Mouse (Mus musculus) 3134 (cell line): Measurements from ENCODE around the gene Clstn1.

Experiments
- DNase-seq: peaks from one replicate; pipeline ENCODE4 v3.0.0-alpha.2; 2011; ENCODE audit warnings: low spot score; ENCODE audit not compliant: insufficient read length; ENCODE audit errors: extremely low read depth

The Clstn1 gene

DNA sequence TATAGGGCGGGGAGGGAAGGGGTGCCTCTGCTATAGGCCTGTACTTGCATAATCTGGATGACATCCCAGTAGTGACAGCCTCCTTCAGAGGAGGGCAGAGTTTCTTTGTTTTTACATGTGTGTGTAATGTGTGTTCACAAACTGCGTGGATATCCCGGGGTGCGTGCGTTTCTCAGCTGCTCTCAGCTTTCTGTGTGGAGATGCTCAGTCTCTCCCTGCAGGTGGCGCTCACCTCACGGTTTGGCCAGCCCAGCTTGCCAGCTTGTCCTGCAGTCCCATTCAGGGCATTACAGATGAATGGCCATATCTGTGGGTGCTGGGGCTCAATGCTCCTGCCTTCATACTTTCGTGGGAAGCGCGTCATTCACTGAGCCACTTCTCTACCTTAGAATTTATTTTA, 42.1 kb downstream of the Clstn1 start:
- no peak for DNase-seq

DNA sequence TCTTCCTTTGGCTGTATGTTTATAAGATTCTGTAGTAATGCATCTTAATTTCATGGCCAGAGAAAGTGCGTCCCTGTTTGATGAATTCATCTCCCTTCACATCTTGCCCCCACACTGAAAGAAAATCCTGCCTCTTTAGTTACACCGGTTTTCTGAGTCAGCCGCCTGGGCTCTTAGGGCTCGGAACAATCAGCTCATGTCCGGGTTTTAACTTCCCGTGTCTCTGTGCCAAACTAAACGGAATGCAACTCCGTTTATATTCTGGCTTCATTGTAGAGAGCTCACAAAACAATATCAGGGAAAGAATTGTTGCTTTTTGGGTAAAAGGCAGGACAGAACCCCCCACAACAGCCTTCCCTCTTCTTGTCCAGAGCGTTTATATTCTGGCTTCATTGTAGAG, 42.5 kb downstream of the Clstn1 start:
- DNase-seq: no peak

DNA sequence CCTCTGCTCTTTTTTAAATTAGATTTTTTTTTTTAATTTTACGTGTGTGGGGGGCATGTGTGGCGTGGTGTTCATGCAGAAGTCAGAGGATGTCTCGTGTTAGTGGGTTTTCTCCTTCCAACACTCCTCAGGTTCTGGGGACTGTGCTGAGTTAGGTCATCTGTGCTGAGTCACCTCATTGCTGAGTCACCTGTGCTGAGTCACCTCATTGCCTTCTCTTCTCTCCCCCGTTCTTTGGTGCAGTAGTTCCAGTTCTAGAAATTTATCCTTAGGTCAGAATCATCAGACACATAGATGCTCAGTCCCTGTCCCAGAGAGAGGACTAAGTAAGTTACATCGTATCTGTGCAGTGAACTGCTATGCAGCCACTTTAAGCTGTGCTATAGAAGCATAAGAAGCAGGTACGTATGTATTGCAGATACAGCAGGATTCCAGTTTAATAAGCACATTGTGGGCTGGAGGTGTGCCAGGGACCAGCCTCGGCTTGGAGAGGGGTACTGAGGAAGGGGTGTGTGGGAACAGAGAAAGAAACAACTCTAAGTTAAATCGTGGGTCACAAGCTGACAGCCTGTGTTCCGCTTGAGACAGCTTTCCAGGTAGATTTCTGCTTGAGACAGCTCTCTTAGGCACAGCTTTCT, 46.5 kb downstream of the Clstn1 start:
- DNase-seq: peak; percentile 50

DNA sequence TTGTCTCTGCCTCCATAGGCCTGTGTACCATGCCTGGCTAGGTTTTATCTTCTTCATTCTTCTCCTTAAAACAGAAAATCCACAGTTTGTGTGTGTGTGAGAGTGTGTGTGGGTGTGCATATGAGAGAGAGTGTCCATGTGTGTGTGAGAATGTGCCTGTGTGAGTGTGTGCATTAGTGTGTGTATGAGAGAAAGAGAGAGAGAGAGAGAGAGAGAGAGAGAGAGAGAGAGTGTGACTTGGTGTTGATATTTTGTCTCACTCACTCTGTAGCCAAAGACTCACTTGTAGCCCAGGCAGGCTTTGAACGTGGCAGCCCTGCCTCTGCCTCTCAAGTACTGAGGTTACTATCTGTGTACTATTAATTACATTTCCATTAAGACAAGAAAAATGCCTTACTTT, 47.9 kb downstream of the Clstn1 start:
- DNase-seq: no peak

DNA sequence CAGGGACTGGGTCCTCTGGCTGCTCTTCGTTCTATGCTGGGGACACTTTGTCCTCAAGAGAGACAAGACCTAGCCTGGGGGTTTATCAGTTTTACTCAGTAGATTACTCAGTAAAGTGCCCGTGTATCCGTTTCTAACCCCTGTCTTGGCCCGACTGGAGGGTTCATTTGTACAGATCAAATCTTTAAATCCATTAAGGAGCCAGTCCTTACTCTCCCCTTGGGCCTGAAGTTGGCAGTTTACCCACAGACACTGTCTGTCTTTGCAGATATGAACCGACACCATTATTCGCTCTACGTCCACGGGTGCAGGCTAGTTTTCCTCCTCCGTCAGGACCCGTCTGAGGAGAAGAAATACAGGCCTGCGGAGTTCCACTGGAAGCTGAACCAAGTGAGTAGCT, 48.7 kb downstream of the Clstn1 start:
- no peak for DNase-seq

DNA sequence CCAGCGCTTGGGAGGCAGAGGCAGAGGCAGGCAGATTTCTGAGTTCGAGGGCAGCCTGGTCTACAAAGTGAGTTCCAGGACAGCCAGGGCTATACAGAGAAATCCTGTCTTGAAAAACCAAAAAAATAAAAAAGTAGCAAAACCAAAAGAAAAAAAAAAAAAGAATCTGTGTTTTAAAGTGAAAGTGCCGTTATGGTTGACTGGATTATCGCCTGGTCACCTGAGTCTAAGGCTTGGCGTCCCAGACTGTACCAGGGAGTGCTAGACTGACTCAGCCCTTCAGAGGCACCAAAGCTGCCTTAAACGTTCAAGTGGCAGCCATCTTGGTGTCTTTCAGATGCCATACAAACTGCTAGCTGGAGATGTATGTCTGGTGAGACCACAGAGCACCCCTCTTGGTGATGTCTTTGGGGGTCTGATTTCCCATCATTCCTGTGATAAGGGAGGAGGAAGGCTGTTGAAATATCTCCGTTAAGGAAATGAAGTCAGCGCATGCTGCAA, 49.7 kb downstream of the Clstn1 start:
- DNase-seq: no peak

DNA sequence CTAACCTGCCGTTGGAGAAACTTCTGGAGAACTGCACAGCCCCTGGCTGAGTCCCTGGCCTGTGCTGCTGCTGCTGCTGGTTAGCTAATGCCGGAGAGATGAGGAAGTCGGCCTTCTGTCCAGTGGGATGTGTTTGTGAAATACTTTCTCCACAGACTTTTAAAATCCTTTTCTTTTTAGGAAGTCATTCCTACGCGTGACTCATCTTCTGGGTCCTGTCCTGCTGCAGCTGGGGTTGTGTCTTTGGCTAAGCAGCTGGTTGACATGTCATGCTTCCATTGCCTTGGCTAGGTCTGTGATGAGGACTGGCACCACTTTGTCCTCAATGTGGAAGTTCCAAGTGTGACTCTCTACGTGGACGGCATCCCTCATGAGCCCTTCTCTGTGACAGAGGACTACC, 51.7 kb downstream of the Clstn1 start:
- peak; percentile 54 for DNase-seq

DNA sequence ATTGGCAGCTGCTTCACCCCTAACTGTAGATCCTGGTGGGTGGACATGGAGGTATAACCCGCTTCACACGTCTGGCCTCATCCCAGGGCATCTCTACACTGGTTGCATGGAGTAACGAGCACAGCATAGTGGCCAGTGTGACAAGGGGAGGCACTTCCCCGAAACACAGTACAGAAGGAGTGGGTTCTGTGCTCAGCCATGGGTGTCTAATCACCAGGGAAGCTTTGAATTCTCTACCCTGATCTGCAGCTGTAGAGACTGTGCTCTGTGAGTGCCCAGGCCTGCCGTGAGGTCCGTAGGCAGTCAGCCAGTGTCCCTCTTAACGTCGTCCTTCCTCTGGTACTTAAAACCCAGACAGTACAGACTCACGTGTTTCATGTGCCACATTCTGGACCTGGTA, 54.6 kb downstream of the Clstn1 start:
- no peak for DNase-seq

DNA sequence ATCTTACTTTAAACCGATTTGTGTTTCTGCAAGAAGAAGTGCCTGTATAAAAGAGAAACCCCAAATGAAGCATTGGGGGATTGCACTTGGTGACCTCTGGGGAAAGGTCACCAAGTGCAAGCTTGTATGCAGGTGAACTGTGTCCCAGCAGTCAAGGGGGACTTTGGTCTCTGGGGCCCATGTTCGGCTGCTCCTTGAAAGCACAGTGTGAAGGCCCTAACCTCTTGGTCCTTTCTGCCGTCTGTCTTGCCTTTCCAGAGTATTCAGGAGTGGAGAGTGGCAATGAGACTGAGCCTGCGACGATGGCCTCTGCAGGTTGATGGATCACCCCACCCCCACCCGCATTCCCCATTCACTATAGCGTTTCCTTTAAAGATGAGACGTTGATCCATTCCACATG, 55.1 kb downstream of the Clstn1 start:
- DNase-seq: no peak

DNA sequence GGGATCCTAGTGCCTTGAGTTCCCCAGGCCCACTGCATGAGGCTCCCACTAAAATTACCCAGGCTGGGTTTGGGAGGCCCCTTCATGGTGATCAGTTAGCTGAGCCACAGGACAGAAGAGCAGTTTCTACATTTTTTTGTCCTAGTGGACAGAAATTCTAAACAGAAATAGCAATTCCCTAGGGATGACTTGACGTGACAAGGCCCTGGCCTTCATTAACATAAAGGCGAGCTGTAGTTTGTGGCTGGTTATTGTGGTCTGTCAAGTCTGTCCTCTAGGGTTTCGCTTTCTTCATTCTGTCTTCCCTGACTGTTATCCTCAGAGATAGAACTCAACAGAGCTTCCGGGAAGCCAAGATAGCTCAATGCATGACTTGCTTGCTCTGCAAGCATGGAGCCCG, 55.7 kb downstream of the Clstn1 start:
- DNase-seq: no peak

DNA sequence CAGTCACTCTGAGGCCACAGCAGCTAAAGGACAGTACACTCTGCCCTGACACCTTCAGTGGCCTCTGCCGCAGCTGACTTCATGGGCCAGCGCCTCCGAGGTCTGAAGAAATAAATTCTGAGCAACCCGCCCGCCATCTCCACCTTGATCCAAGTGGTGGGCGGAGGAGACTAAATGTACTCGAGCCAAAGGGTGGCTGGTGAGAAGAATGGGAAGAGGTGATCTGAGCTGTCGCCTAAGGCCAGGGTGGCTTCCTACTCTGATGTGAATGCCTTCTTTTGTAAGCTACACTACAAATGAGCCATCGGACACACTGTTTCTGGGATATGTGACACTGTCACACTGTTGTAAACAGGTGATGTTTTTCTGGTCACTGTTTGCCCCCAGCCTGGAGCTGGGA, 59.5 kb downstream of the Clstn1 start:
- no peak for DNase-seq

DNA sequence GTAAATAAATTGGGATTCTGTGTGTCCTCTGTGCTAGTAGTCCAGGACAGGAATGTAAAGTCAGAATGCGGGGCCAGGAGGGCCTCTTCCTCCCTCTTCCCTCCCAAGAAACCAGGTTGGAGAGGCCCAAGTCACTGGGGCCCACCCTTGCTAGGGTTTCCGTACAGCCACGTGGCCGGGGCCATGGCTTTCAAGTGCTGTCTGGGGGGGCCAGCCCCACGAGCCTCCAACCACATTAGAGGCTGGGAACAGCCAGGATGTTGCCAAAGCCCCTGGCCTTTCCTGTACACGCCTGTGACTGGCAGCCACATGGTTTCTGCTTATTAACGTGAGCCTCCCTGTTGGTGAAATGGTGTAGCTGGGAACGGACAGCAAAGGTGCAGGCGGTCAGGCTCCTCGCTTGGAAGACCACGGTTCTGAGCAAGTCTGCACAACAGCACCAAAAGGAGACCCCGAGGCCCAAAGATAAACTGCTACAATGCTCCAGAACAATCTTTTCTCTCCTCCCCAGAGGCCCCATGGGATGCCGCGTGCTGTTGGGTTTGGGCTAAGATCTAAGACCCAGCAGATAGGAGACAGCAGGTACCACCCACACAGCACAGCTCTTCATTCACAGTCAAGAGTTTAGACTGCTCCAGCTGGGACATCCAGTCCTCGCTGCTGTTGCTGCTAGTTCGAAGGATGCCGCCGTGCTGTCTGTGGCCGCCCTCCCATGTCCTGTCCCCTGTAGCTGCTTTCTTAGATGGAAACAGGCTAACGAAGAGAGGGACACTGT, 62.0 kb downstream of the Clstn1 start:
- DNase-seq: no peak

DNA sequence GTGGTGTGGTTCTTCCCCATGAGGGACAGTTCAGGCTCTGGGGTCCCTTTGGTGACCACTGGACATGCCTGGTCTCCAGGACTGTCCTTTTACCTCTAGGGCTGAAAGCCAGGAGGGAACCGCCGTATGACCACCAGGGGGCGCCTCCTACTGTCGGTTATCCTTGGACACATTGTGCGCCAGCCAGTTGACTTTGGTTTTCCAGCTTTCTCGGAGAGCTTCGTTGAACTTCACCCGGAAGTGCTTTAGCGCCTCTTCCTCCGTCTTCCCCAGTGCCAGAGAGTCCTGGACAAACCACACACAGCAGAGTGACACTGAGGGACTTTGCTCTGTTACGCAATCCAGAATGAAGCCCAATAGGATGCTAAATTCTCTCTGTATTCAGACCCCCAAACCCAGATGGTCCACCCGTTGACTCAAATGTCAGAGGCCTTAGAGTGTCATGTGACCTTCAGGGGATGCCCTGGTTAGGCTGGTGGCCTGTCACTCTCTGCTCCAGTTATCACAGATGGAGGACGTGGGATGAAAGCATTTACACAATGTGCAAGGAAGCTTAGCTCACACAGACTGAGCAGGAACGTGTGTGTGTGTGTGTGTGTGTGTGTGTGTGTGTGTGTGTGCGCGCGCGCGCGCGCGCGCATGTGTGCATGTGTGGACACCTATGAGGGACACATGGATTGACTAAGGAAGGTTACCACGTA, 64.4 kb downstream of the Clstn1 start:
- no peak for DNase-seq

DNA sequence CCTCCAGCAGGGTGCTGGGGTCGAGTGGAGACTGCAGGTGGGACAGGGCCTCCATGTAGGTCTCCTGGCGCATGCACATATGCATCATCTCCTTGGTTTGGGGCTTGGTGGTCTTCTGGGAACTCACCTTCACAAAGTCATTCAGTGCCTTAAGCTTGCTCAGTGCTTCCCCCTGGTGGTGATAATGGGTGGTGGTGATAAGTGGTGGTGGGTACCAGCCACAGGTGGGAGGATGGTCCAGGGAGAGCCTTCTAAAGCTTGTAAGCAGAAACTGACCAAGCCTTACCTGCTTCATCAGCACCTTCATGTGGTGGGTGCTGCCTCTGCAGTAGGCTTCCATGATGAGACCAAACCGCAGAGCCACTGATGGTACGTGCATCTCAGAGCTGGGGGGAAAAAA, 68.0 kb downstream of the Clstn1 start:
- no peak for DNase-seq

DNA sequence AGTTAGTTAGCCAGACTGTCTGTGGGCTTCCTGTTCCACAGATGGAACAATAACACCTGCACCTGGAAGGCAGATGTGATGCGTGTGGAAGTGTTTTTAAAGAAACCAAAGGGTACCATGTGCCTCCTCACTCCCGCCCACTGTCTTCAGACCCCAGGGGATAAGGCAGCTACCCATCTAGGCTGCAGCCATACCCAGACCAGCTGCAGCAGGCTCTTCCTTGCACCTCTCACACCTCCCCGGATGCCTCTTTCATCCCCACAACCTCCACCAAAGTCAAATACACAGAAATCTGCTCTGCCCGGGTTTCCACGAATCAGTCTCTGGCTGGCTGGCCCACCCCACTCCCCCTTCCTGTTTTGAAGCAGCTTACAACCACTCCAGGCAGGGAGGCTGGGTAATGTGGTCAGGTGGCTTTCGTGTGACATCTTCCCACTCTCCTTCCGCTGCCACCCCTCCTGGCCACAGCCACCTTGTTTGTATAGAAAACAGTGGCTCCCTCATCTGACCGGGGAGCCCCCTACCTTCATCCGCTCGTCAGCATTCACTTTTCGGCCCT, 71.7 kb downstream of the Clstn1 start:
- no peak for DNase-seq

DNA sequence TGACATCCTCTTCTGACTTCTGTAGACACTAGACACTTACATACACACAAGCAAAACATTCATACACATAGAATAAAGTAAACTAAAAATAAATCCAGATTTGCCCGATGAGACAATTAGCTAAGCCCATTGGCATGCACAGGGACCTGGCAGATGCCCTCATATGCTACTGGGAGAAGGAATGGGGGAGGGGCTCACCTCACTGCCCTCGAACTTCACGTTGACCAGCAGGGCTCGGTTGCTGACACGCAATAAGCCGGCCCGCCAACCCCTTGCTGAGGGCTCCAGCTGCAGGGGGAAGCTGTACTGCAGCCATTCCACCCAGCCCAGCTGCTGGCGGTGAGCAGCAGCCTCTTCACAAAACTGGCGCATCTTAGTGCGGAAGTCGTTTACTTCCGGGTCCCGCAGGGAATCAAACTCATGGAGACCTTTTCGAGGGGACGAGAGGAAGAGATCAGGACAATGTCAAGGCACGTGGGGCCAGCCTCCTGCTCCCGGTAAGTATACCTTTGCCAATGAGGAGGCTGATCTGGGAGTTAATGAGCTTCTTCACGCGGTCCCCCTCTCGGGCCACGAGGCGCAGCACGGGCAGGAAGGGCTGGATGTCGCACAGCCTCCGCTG, 73.3 kb downstream of the Clstn1 start:
- DNase-seq: no peak

DNA sequence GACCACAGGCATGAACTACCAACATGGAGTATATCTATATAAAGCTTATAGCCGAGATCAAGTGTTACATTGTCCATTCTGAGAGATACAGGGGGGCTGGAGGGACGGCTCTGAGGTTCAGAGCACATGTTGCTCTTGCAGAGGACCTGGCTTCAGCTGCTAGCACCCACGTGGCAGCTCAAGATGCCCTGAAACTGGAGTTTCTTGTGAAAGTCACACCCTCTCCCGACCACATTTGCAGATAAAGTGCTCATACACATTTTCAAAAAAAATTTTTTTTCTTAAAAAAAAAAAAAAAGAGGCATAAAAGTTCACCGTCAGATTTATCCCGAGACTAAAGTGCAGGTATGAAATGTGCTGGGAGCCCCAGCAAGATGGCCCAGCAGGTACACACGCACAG, 74.3 kb downstream of the Clstn1 start:
- no peak for DNase-seq

DNA sequence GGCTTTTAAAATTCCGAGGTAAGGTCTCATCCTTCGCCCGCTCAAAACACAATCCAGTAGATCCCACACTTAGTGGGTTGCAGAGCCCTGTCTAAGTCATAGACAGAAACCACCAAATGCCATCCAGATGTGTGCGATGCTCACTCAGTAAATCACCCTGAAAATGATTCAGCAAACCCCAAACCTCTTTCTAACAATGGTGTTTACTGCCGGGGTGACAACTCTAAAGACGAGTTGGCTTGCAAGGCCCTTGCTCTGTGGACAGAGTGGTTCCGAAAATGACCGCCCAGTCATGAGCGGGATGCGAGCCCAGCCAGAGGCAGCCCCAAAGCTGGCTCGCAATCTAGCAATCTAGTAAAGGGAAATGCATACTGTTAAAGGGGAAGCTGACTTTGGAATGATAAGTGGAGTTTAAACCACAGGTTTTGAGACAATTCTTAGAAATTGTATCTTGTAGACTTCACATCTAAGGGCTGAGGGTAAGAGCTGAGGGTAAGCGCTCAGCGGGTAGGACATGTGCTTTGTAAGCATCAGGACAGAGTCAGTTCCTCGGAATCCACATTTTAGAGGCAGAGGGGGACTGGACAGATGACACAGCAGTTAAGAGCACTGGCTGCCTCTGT, 75.8 kb downstream of the Clstn1 start:
- no peak for DNase-seq

DNA sequence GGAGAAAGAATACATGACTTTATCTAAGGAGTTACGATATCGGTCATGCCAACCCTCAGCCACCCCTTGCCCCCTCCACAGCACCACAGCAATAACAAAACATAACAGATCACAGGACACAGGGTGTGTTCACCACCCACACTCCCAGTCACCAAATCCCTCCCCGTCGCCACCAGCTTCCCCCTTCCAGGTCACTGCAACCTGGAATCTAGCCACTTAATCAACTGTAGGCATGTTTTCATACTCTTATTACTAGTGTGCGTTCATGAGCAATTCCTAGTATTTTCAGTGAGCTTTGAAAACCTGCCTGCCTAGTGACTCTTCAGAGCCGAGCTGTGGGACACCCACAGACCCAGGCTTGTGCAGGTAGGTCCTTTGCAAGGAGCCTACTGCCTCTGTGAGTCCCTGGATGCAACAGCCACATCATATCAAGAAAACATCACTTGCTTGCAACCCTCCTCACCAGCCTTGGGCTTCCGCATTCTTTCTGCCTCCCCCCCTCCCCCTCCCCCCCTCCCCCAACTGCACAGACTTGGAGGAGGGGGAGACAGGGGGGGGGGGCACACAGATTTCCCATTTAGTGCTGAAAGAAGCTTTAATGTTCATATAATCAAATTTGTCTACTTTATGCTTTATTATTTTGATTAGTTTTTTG, 77.7 kb downstream of the Clstn1 start:
- no peak for DNase-seq
